Mouse (Mus musculus) bone marrow, adult 2 months (tissue): ENCODE measurements at regions not wholly inside any gene's neighbourhood (a gene's known extent, or its start where the extent isn't known, plus 50 kb on each side); places are given as distances from the start of the nearest gene placed in this dataset.

ENCODE experiments used
- CTCF ChIP-seq: fragments of 200-500 bp; IDR thresholded peaks from 2 replicates; pipeline ENCODE4 v1.5.1; 2011; ENCODE audit warnings: low read length, control low read depth; ENCODE audit not compliant: control insufficient read depth, insufficient read depth
- POLR2A ChIP-seq: fragments of 200-500 bp; IDR thresholded peaks from 2 replicates; pipeline ENCODE4 v1.6.1; 2011; ENCODE audit warnings: low read depth, mild to moderate bottlenecking, control low read depth, low read length, borderline replicate concordance; ENCODE audit not compliant: control insufficient read depth

DNA sequence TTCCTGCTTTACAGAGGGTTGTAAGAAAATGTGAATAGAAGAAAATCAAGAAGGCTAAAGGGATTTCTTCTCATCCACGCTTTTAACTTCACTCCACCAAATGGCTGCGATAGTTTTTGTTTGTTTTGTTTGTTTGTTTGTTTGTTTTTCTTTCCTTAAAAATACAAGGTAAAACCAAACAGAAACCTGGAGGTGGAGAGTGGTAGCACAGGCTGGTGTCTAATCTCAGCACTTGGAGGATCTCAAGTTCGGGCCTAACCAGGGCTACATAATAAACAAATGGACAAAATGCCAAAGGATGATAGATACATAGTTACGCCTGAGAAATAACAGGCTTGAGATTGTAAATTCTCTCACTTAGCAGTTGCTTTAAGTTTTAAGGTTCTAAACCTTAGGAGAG is 50.8 kb upstream of the Mboat1 start:
- no peak for TF ChIP-seq POLR2A
- no peak for TF ChIP-seq CTCF
